Mouse (Mus musculus) frontal cortex, postnatal 36 days (tissue): ENCODE data around the gene Hpse2.
"Not testable (repeated sequence)": the region's sequence is repeated elsewhere in the genome, so short reads cannot be mapped to it uniquely, and the experiment has no call there.

ENCODE experiments used
- DNase-seq, 2 experiments: peaks; one replicate each; pipeline ENCODE4 v3.0.0; 2022; ENCODE audit warnings: low spot score in 2 of 2

The Hpse2 gene

GRCm38 (mm10) chr19:42855649-42856048, 532.5 kb downstream of the Hpse2 start:
- DNase-seq: no peak

- DNase-seq: peak; percentile 1 to 2
These were observed 537.7 kb downstream of the Hpse2 start for GRCm38 (mm10) chr19:42850444-42850843.

GRCm38 (mm10) chr19:42839621-42840294, 548.4 kb downstream of the Hpse2 start:
- DNase-seq: no peak

- no peak for DNase-seq
These were observed 549.0 kb downstream of the Hpse2 start for GRCm38 (mm10) chr19:42839118-42839517.

- DNase-seq: no peak
These were observed 549.9 kb downstream of the Hpse2 start for GRCm38 (mm10) chr19:42838271-42838670.

- DNase-seq: no peak
These were observed 550.6 kb downstream of the Hpse2 start for GRCm38 (mm10) chr19:42837591-42837990.

- no peak for DNase-seq
These were observed 555.0 kb downstream of the Hpse2 start for GRCm38 (mm10) chr19:42833126-42833525.

- DNase-seq: no peak
These were observed 555.9 kb downstream of the Hpse2 start for GRCm38 (mm10) chr19:42832251-42832650.

GRCm38 (mm10) chr19:42829196-42829595, 559.0 kb downstream of the Hpse2 start:
- DNase-seq: no peak

- no peak for DNase-seq
These were observed 560.3 kb downstream of the Hpse2 start for GRCm38 (mm10) chr19:42827843-42828242.

GRCm38 (mm10) chr19:42820109-42820508, 568.0 kb downstream of the Hpse2 start:
- DNase-seq: no peak

GRCm38 (mm10) chr19:42817761-42818160, 570.4 kb downstream of the Hpse2 start:
- DNase-seq: no peak

GRCm38 (mm10) chr19:42816261-42816660, 571.9 kb downstream of the Hpse2 start:
- no peak for DNase-seq

GRCm38 (mm10) chr19:42810140-42810539, 578.0 kb downstream of the Hpse2 start:
- DNase-seq: no peak

- DNase-seq: no peak
These were observed 578.7 kb downstream of the Hpse2 start for GRCm38 (mm10) chr19:42809491-42809890.

- no peak for DNase-seq
These were observed 590.3 kb downstream of the Hpse2 start for GRCm38 (mm10) chr19:42797866-42798265.

GRCm38 (mm10) chr19:42795801-42796200, 592.4 kb downstream of the Hpse2 start:
- no peak for DNase-seq

- peak; percentile 93 for DNase-seq
These were observed 593.1 kb downstream of the Hpse2 start for GRCm38 (mm10) chr19:42794914-42795613.

- peak in 1 of 2 experiments; percentile 20 for DNase-seq
These were observed 599.8 kb downstream of the Hpse2 start for GRCm38 (mm10) chr19:42788311-42788710.

GRCm38 (mm10) chr19:42785562-42786220, 602.5 kb downstream of the Hpse2 start:
- DNase-seq: no peak

- no peak for DNase-seq
These were observed 603.0 kb downstream of the Hpse2 start for GRCm38 (mm10) chr19:42785129-42785528.

GRCm38 (mm10) chr19:42780156-42780538, 608.0 kb downstream of the Hpse2 start:
- not testable (repeated sequence) for DNase-seq
